In the genomic region with DNA sequence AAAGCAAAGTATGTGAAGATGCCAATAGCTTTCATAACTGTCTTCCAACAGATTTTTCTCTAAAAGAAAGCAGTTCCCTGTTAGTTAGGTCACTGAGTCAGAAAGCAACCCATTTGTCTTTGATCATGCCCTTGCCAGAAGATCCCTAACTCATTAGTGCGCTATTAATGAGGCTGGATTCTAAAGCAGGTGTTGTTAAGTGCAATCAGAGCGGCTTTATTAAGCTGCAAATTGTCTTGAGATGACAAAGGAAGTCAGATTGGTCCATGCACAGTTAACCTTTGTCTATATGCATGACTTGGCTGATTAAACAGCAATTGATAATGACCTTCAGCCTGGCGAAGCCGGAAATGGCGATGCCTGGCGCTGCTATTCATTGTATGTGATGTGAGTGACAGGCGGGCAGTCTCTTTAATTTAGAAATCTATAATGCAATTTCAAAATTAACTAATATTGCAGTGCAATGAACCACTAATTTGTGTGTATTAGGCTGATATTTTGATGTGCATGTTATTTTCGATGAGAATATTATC, we compare ENCODE assay signal across 28 mouse cellular contexts.
DNase-seq lines count a peak whose midpoint lies in the region; ATAC-seq and TF ChIP-seq lines count a peak whose summit lies in the region.
"Had no signal": no experiment of that assay in that cellular context is flagged by ENCODE, and none has a peak within 500 bp of the region (broad histone marks: within the 10 kb centered on the region; RNA-seq: fewer than 3 reads in every experiment).

No protein-coding gene starts in this region.

- 0 out of 2 replicates have a peak, but pooled peaks cover 3% of the 10 kb centered on the region for H3K9me3 ChIP-seq in forebrain, embryonic 12.5 days
- H3K9me3 ChIP-seq in forebrain, postnatal 0 days (ENCODE audit: low read length), result no peaks in the 10 kb centered on the region
- no peaks in the 10 kb centered on the region for H3K9me3 ChIP-seq in midbrain, embryonic 11.5 days (ENCODE audit: control insufficient read depth, low read length)
- no peaks in the 10 kb centered on the region for H3K9me3 ChIP-seq in midbrain, postnatal 0 days (ENCODE audit: low read length)
- H3K9me3 ChIP-seq: limb, embryonic 10.5 days; limb, embryonic 15.5 days; liver, embryonic 13.5 days; stomach, embryonic 15.5 days had no signal

- no peaks in the 10 kb centered on the region for H3K27me3 ChIP-seq in forebrain, embryonic 12.5 days
- no peaks in the 10 kb centered on the region for H3K27me3 ChIP-seq in forebrain, postnatal 0 days (ENCODE audit: insufficient read depth, low read length)
- H3K27me3 ChIP-seq in midbrain, embryonic 11.5 days (ENCODE audit: control insufficient read depth, insufficient read depth, low read length), result no peaks in the 10 kb centered on the region
- no peaks in the 10 kb centered on the region for H3K27me3 ChIP-seq in midbrain, postnatal 0 days (ENCODE audit: insufficient read depth, low read length)
- H3K27me3 ChIP-seq: CH12.LX; heart, embryonic 13.5 days; limb, embryonic 15.5 days; liver, embryonic 13.5 days; Patski; stomach, embryonic 15.5 days had no signal

- no peak overlapping the region for H3K4me2 ChIP-seq in forebrain, embryonic 12.5 days
- no peak overlapping the region for H3K4me2 ChIP-seq in forebrain, postnatal 0 days (ENCODE audit: low read depth)
- no peak overlapping the region for H3K4me2 ChIP-seq in midbrain, embryonic 11.5 days
- H3K4me2 ChIP-seq in midbrain, postnatal 0 days (ENCODE audit: low read depth, low read length, poor library complexity, severe bottlenecking), result no peak overlapping the region
- H3K4me2 ChIP-seq: heart, embryonic 13.5 days; limb, embryonic 15.5 days; liver, embryonic 13.5 days; stomach, embryonic 15.5 days had no signal

- H3K27ac ChIP-seq in forebrain, embryonic 12.5 days, result peak overlapping the region; percentile 62; the same call in 1 of the 2 replicates
- H3K27ac ChIP-seq in forebrain, postnatal 0 days (ENCODE audit: low read depth, low read length), result no peak overlapping the region
- H3K27ac ChIP-seq in midbrain, embryonic 11.5 days (ENCODE audit: low read depth, low read length), result no peak overlapping the region
- H3K27ac ChIP-seq in midbrain, postnatal 0 days (ENCODE audit: low read depth, low read length), result no peak overlapping the region
- H3K27ac ChIP-seq: heart, embryonic 13.5 days; hindbrain, embryonic 10.5 days; limb, embryonic 10.5 days; limb, embryonic 15.5 days; liver, embryonic 13.5 days; stomach, embryonic 15.5 days had no signal

- H3K4me1 ChIP-seq in forebrain, embryonic 12.5 days, result peaks cover 31% of the 10 kb centered on the region
- H3K4me1 ChIP-seq in forebrain, postnatal 0 days (ENCODE audit: insufficient read depth), result no peaks in the 10 kb centered on the region
- peaks cover 2% of the 10 kb centered on the region; the same call in 1 of the 2 replicates for H3K4me1 ChIP-seq in midbrain, embryonic 11.5 days (ENCODE audit: control insufficient read depth, insufficient read depth, low read length)
- H3K4me1 ChIP-seq in midbrain, postnatal 0 days (ENCODE audit: insufficient read depth, low read length), result no peaks in the 10 kb centered on the region
- H3K4me1 ChIP-seq: liver, embryonic 13.5 days had no signal

- no peak overlapping the region for H3K9ac ChIP-seq in forebrain, embryonic 12.5 days
- H3K9ac ChIP-seq in forebrain, postnatal 0 days, result no peak overlapping the region
- H3K9ac ChIP-seq in midbrain, embryonic 11.5 days (ENCODE audit: low read length), result no peak overlapping the region
- H3K9ac ChIP-seq in midbrain, postnatal 0 days (replicated peaks; ENCODE audit: low read length, poor library complexity, severe bottlenecking), result no peak overlapping the region
- H3K9ac ChIP-seq: heart, embryonic 13.5 days; limb, embryonic 15.5 days; liver, embryonic 13.5 days; stomach, embryonic 15.5 days had no signal

- no peak for TF ChIP-seq CTCF in forebrain, postnatal 0 days (IDR thresholded peaks at IDR 0.05; ENCODE audit: low read depth)
- TF ChIP-seq CTCF in midbrain, postnatal 0 days (IDR thresholded peaks at IDR 0.05), result no peak

- WGBS in forebrain, embryonic 12.5 days, result 33% methylated on average over 8 of the region's 8 CpGs
- 33% methylated on average over 8 of the region's 8 CpGs for WGBS in forebrain, postnatal 0 days
- WGBS in midbrain, embryonic 11.5 days, result 78% methylated on average over 8 of the region's 8 CpGs
- 72% methylated on average over 8 of the region's 8 CpGs for WGBS in midbrain, postnatal 0 days

- H3K36me3 ChIP-seq in forebrain, embryonic 12.5 days (replicated peaks), result no peaks in the 10 kb centered on the region
- no peaks in the 10 kb centered on the region for H3K36me3 ChIP-seq in forebrain, postnatal 0 days (ENCODE audit: insufficient read depth)
- H3K36me3 ChIP-seq in midbrain, embryonic 11.5 days (ENCODE audit: control insufficient read depth, insufficient read depth, low read length), result no peaks in the 10 kb centered on the region
- H3K36me3 ChIP-seq in midbrain, postnatal 0 days (ENCODE audit: insufficient read depth, low read length), result no peaks in the 10 kb centered on the region
- H3K36me3 ChIP-seq: G1E; heart, embryonic 13.5 days; hindbrain, embryonic 10.5 days; limb, embryonic 10.5 days; limb, embryonic 15.5 days; liver, embryonic 13.5 days; stomach, embryonic 15.5 days had no signal

- no peak overlapping the region for H3K4me3 ChIP-seq in forebrain, embryonic 12.5 days (replicated peaks)
- no peak overlapping the region for H3K4me3 ChIP-seq in forebrain, postnatal 0 days (ENCODE audit: low read depth, low read length)
- H3K4me3 ChIP-seq in midbrain, embryonic 11.5 days (ENCODE audit: low read depth, low read length), result no peak overlapping the region
- H3K4me3 ChIP-seq in midbrain, postnatal 0 days (ENCODE audit: low read depth, low read length), result no peak overlapping the region
- H3K4me3 ChIP-seq: heart, embryonic 13.5 days; hindbrain, embryonic 10.5 days; limb, embryonic 10.5 days; limb, embryonic 15.5 days; liver, embryonic 13.5 days; stomach, embryonic 15.5 days had no signal

- DNase-seq in forebrain, postnatal 0 days, result no peak
- DNase-seq in midbrain, embryonic 11.5 days (ENCODE audit: low spot score, missing footprints), result no peak
- DNase-seq in midbrain, postnatal 0 days (ENCODE audit: low spot score), result no peak
- peak; percentile 57 for DNase-seq in Muller cell, postnatal 12 days (ENCODE audit: inconsistent ontology term)
- DNase-seq in embryo, embryonic 10.5 days (ENCODE audit: low spot score), result peak; percentile 23
- no peak for DNase-seq in B cell, adult 2 months
- DNase-seq in spleen, postnatal 36 days (ENCODE audit: low spot score in 2 of 2), result no peak
- DNase-seq: adrenal gland, postnatal 10 days; cerebellum, adult 11 months; cerebellum, adult 9-10 months; cerebellum, postnatal 36 days; heart, postnatal 14 days; kidney, postnatal 14 days; layer of hippocampus, adult 9-11 months; liver, embryonic 13.5 days; lung, adult 18-20 months; lung, postnatal 4 days had no signal

- ATAC-seq in forebrain, embryonic 12.5 days (ENCODE audit: low FRiP score), result peak; percentile 60
- ATAC-seq in forebrain, postnatal 0 days, result no peak
- peak; percentile 44; the same call in 1 of the 2 replicates for ATAC-seq in midbrain, embryonic 11.5 days (ENCODE audit: low FRiP score)
- ATAC-seq in midbrain, postnatal 0 days (ENCODE audit: low FRiP score), result no peak
- ATAC-seq: intestine, postnatal 0 days; lung, postnatal 0 days; Patski had no signal

Comparison
In these comparisons a context has a peak if more than half of its experiments do, and no peak if none do; other contexts are left out.
1. ATAC-seq: peak in forebrain, embryonic 12.5 days (single experiment) and midbrain, embryonic 11.5 days (single experiment); none in forebrain, postnatal 0 days (single experiment) and midbrain, postnatal 0 days (single experiment).
2. DNase-seq: peak in Muller cell, postnatal 12 days (single experiment) and embryo, embryonic 10.5 days (single experiment); none in forebrain, postnatal 0 days (single experiment), midbrain, embryonic 11.5 days (single experiment), midbrain, postnatal 0 days (single experiment), B cell, adult 2 months (0 of 2) and spleen, postnatal 36 days (0 of 2).